12 mouse cellular contexts compared by ENCODE assay signal in genomic region chr10:87711798-87712197, GRCm38 (mm10).
DNase-seq lines count a peak whose midpoint lies in the region; ATAC-seq and TF ChIP-seq lines count a peak whose summit lies in the region.
"Had no signal": no experiment of that assay in that cellular context is flagged by ENCODE, and none has a peak within 500 bp of the region (broad histone marks: within the 10 kb centered on the region; RNA-seq: fewer than 3 reads in every experiment).

No protein-coding gene starts in this region.

- no peak overlapping the region for H3K4me2 ChIP-seq in hindbrain, postnatal 0 days (ENCODE audit: low read depth, low read length)
- H3K4me2 ChIP-seq in hindbrain, embryonic 12.5 days (replicated peaks) = no peak overlapping the region
- no peak overlapping the region for H3K4me2 ChIP-seq in heart, embryonic 15.5 days
- H3K4me2 ChIP-seq in liver, embryonic 13.5 days = no peak overlapping the region
- H3K4me2 ChIP-seq in forebrain, embryonic 16.5 days (ENCODE audit: low read length) = no peak overlapping the region
- H3K4me2 ChIP-seq in forebrain, embryonic 12.5 days = no peak overlapping the region
- H3K4me2 ChIP-seq: lung, embryonic 14.5 days had no signal

- ATAC-seq in hindbrain, postnatal 0 days = no peak
- ATAC-seq in hindbrain, embryonic 12.5 days (ENCODE audit: low FRiP score) = no peak
- ATAC-seq in heart, embryonic 15.5 days (replicated peaks; ENCODE audit: insufficient number of reproducible peaks, insufficient read depth, low FRiP score, low read depth) = peak; percentile 70
- ATAC-seq in liver, embryonic 13.5 days (ENCODE audit: low read depth) = peak; percentile 41; the same call in 1 of the 2 replicates
- no peak for ATAC-seq in forebrain, embryonic 16.5 days
- ATAC-seq in forebrain, embryonic 12.5 days (ENCODE audit: low FRiP score) = no peak
- ATAC-seq in erythroid progenitor cell, adult 5-6 weeks (replicated peaks; ENCODE audit: low FRiP score, poor library complexity, severe bottlenecking) = no peak
- ATAC-seq: inflammation-experienced regulatory T-cells, adult 6 months had no signal

- WGBS in hindbrain, postnatal 0 days = 40% methylated on average over 3 of the region's 3 CpGs
- WGBS in hindbrain, embryonic 12.5 days = 58% methylated on average over 3 of the region's 3 CpGs
- WGBS in heart, embryonic 15.5 days = 17% methylated on average over 3 of the region's 3 CpGs
- 47% methylated on average over 3 of the region's 3 CpGs for WGBS in liver, embryonic 13.5 days (ENCODE audit: insufficient replicate concordance)
- 58% methylated on average over 3 of the region's 3 CpGs for WGBS in forebrain, embryonic 16.5 days
- 74% methylated on average over 3 of the region's 3 CpGs for WGBS in forebrain, embryonic 12.5 days

- H3K4me3 ChIP-seq in hindbrain, postnatal 0 days (ENCODE audit: low read length) = no peak overlapping the region
- no peak overlapping the region for H3K4me3 ChIP-seq in hindbrain, embryonic 12.5 days
- H3K4me3 ChIP-seq in heart, embryonic 15.5 days = no peak overlapping the region
- no peak overlapping the region for H3K4me3 ChIP-seq in liver, embryonic 13.5 days (replicated peaks)
- no peak overlapping the region for H3K4me3 ChIP-seq in forebrain, embryonic 16.5 days (replicated peaks; ENCODE audit: low read length)
- no peak overlapping the region for H3K4me3 ChIP-seq in forebrain, embryonic 12.5 days (replicated peaks)

- no peak for TF ChIP-seq CTCF in hindbrain, postnatal 0 days (IDR thresholded peaks at IDR 0.05; ENCODE audit: low read depth)

- H3K27ac ChIP-seq in hindbrain, postnatal 0 days = no peak overlapping the region
- no peak overlapping the region for H3K27ac ChIP-seq in hindbrain, embryonic 12.5 days
- peak overlapping the region; percentile 29 for H3K27ac ChIP-seq in heart, embryonic 15.5 days
- no peak overlapping the region for H3K27ac ChIP-seq in liver, embryonic 13.5 days
- H3K27ac ChIP-seq in forebrain, embryonic 16.5 days (ENCODE audit: low read length) = no peak overlapping the region
- H3K27ac ChIP-seq in forebrain, embryonic 12.5 days = no peak overlapping the region

- no peak overlapping the region for H3K9ac ChIP-seq in hindbrain, postnatal 0 days (replicated peaks; ENCODE audit: low read length)
- no peak overlapping the region for H3K9ac ChIP-seq in hindbrain, embryonic 12.5 days
- H3K9ac ChIP-seq in heart, embryonic 15.5 days = no peak overlapping the region
- H3K9ac ChIP-seq in liver, embryonic 13.5 days = no peak overlapping the region
- no peak overlapping the region for H3K9ac ChIP-seq in forebrain, embryonic 16.5 days (replicated peaks; ENCODE audit: low read depth, low read length)
- no peak overlapping the region for H3K9ac ChIP-seq in forebrain, embryonic 12.5 days
- H3K9ac ChIP-seq: lung, embryonic 14.5 days had no signal

- no peaks in the 10 kb centered on the region for H3K9me3 ChIP-seq in hindbrain, postnatal 0 days (ENCODE audit: low read length)
- H3K9me3 ChIP-seq in hindbrain, embryonic 12.5 days (replicated peaks) = no peaks in the 10 kb centered on the region
- no peaks in the 10 kb centered on the region for H3K9me3 ChIP-seq in heart, embryonic 15.5 days (replicated peaks)
- no peaks in the 10 kb centered on the region for H3K9me3 ChIP-seq in liver, embryonic 13.5 days (replicated peaks)
- no peaks in the 10 kb centered on the region for H3K9me3 ChIP-seq in forebrain, embryonic 16.5 days (ENCODE audit: control insufficient read depth, low read length)
- no peaks in the 10 kb centered on the region for H3K9me3 ChIP-seq in forebrain, embryonic 12.5 days

- H3K36me3 ChIP-seq in hindbrain, postnatal 0 days (ENCODE audit: insufficient read depth, low read length) = no peaks in the 10 kb centered on the region
- no peaks in the 10 kb centered on the region for H3K36me3 ChIP-seq in hindbrain, embryonic 12.5 days
- H3K36me3 ChIP-seq in heart, embryonic 15.5 days = no peaks in the 10 kb centered on the region
- no peaks in the 10 kb centered on the region for H3K36me3 ChIP-seq in liver, embryonic 13.5 days
- no peaks in the 10 kb centered on the region for H3K36me3 ChIP-seq in forebrain, embryonic 16.5 days (ENCODE audit: control insufficient read depth, insufficient read depth)
- H3K36me3 ChIP-seq in forebrain, embryonic 12.5 days (replicated peaks) = no peaks in the 10 kb centered on the region

- no peaks in the 10 kb centered on the region for H3K27me3 ChIP-seq in hindbrain, postnatal 0 days (ENCODE audit: insufficient read depth, low read length)
- no peaks in the 10 kb centered on the region for H3K27me3 ChIP-seq in hindbrain, embryonic 12.5 days
- no peaks in the 10 kb centered on the region for H3K27me3 ChIP-seq in heart, embryonic 15.5 days
- no peaks in the 10 kb centered on the region for H3K27me3 ChIP-seq in liver, embryonic 13.5 days
- no peaks in the 10 kb centered on the region for H3K27me3 ChIP-seq in forebrain, embryonic 16.5 days (replicated peaks; ENCODE audit: control insufficient read depth, insufficient read depth, low read length)
- no peaks in the 10 kb centered on the region for H3K27me3 ChIP-seq in forebrain, embryonic 12.5 days

- H3K4me1 ChIP-seq in hindbrain, postnatal 0 days (ENCODE audit: insufficient read depth, low read length) = no peaks in the 10 kb centered on the region
- H3K4me1 ChIP-seq in hindbrain, embryonic 12.5 days = no peaks in the 10 kb centered on the region; the same call in 1 of the 2 replicates
- H3K4me1 ChIP-seq in heart, embryonic 15.5 days (replicated peaks) = peaks cover 18% of the 10 kb centered on the region
- H3K4me1 ChIP-seq in liver, embryonic 13.5 days (replicated peaks) = no peaks in the 10 kb centered on the region
- H3K4me1 ChIP-seq in forebrain, embryonic 16.5 days (replicated peaks; ENCODE audit: control insufficient read depth, insufficient read depth, low read length) = no peaks in the 10 kb centered on the region; the same call in 1 of the 2 replicates
- H3K4me1 ChIP-seq in forebrain, embryonic 12.5 days = no peaks in the 10 kb centered on the region

- DNase-seq in hindbrain, postnatal 0 days (ENCODE audit: low spot score) = peak; percentile 7
- peak; percentile 13 to 45 for DNase-seq in adrenal gland, adult 18-20 months (ENCODE audit: low spot score in 2 of 2)
- DNase-seq in liver, embryonic 13.5 days = no peak
- DNase-seq: lung, embryonic 14.5 days; right cerebral cortex, postnatal 14 days; thymus, adult 18-20 months had no signal

Comparison
In these comparisons a context has a peak if more than half of its experiments do, and no peak if none do; other contexts are left out.
1. ATAC-seq: peak in heart, embryonic 15.5 days (single experiment) and liver, embryonic 13.5 days (single experiment); none in hindbrain, postnatal 0 days (single experiment), hindbrain, embryonic 12.5 days (single experiment), forebrain, embryonic 16.5 days (single experiment), forebrain, embryonic 12.5 days (single experiment) and erythroid progenitor cell, adult 5-6 weeks (single experiment).